Mouse (Mus musculus) embryonic fibroblast, embryonic 13.5 days (primary cell): ENCODE results near the gene Edn1. TPM values are rescaled to one million over a fixed set of nuclear protein-coding genes. Genes with fewer than 3 reads are reported as not detected.

Source experiments
- H3K27ac ChIP-seq: 2 replicates; pipeline ENCODE4 v1.5.1; 2012; ENCODE audit warnings: low read length, control low read depth, inconsistent platforms; ENCODE audit not compliant: insufficient read depth
- H3K4me1 ChIP-seq: 2 replicates; pipeline ENCODE4 v1.6.1; 2011; ENCODE audit warnings: low read length; ENCODE audit not compliant: control insufficient read depth, insufficient read depth
- H3K4me3 ChIP-seq: 2 replicates; pipeline ENCODE4 v1.5.1; 2011; ENCODE audit warnings: mild to moderate bottlenecking, control low read depth, low read length; ENCODE audit not compliant: insufficient read depth
- CTCF ChIP-seq: IDR thresholded peaks from 2 replicates; pipeline ENCODE4 v1.5.1; 2011; ENCODE audit warnings: mild to moderate bottlenecking, control low read depth, low read length, moderate library complexity, borderline replicate concordance; ENCODE audit not compliant: insufficient read depth
- POLR2A ChIP-seq: IDR thresholded peaks from 2 replicates; pipeline ENCODE4 v1.6.1; 2011; ENCODE audit warnings: low read depth, mild to moderate bottlenecking, control low read depth, low read length, moderate library complexity
- polyA plus RNA-seq: library from polyadenylated mRNA; stranded (reverse); fragments of >200 nt; gene quantifications from 2 replicates; pipeline ENCODE4 v1.2.4, GENCODE M21; 2011; ENCODE audit warnings: low read depth; ENCODE audit not compliant: missing spikeins, insufficient read length

Edn1 gene
- polyA plus RNA-seq, result 3.3 and 4.4 TPM in 2 replicates

DNA sequence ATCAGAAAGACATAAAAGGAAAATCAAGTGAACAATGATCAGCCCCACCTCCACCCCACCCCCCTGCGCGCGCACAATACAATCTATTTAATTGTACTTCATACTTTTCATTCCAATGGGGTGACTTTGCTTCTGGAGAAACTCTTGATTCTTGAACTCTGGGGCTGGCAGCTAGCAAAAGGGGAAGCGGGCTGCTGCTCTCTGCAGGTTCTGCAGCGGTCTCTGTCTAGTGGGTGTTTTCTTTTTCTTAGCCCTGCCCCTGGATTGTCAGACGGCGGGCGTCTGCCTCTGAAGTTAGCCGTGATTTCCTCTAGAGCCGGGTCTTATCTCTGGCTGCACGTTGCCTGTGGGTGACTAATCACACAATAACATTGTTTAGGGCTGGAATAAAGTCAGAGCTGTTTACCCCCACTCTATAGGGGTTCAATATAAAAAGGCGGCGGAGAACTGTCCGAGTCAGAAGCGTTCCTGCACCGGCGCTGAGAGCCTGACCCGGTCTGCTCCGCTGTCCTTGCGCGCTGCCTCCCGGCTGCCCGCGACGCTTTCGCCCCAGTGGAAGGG, at the start of gene Edn1:
TSS of gene Edn1 (plus strand) at position 316 of the 561 bp plus-strand sequence.
- Histone ChIP-seq H3K4me1 (no peaks in the 10 kb centered on the region; the same call in 1 of the 2 replicates), H3K27ac (peak within 1 kb of the TSS; percentile 38), H3K4me3 (peak within 1 kb of the TSS; percentile 72)
- TF ChIP-seq POLR2A (peak; percentile 42), CTCF (no peak)

DNA sequence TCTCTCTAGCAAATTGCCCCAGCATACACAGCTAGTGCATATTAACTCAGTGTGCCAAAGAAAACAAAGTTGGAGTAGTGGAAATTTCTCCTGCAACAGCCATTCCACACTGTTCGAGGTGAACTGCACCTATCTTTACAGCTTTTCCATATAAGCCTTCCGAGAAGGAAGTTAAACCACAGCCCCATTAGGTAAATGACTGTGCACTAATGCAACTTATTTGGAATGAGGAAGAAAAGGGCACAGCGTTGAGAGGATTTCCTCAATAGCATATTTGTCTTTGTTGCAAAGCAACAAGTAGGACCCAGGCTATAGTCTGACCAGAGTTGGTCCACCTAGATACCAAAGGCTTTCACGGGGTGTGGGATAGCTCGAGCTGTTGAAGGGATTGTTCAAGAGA, 47.5 kb upstream of the Edn1 start:
- TF ChIP-seq CTCF, result no peak
- Histone ChIP-seq H3K4me3 (no peak overlapping the region), H3K4me1 (no peaks in the 10 kb centered on the region), H3K27ac (no peak overlapping the region)

DNA sequence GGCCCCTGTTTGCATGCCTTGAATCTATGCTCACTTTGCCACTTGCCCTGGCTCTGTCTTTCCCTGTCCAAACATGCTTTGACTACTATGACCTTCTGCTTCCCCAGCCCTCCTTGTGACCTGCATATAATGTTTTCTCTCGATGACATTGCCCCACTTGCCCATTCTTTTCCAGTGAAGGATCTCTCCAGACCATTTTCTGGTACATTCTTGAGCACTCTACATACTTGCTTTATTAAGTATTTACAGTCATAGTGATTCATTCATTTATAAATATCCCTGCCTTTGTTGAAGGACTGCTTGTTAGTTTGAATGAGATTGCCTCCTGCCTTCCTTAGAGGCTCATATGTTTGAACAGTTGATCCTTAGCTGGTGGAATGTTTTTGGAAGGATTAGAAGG, 46.2 kb upstream of the Edn1 start:
- Histone ChIP-seq H3K27ac (no peak overlapping the region), H3K4me3 (no peak overlapping the region), H3K4me1 (no peaks in the 10 kb centered on the region)
- no peak for TF ChIP-seq CTCF

DNA sequence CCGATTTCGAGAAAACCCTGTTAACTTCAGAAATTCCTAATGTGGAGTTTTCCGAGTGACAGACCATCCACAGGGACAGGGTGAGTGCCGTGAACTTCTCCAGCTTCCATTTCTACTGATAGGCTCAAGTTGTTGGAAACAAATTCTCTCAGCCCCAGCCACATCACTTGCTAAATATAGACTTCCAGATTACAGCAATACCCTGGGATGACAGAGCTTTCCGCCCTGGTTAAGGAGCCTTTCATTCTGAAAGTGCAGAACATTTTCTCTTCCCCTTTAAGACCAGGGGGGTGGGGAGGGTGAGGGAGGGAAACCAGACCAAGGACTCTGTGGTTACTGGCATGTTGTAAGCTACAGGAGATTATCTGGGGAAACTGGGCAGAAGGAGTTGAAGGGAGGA, 42.9 kb upstream of the Edn1 start:
- no peak for TF ChIP-seq POLR2A
- TF ChIP-seq CTCF, result no peak
- H3K27ac ChIP-seq, result no peak overlapping the region

DNA sequence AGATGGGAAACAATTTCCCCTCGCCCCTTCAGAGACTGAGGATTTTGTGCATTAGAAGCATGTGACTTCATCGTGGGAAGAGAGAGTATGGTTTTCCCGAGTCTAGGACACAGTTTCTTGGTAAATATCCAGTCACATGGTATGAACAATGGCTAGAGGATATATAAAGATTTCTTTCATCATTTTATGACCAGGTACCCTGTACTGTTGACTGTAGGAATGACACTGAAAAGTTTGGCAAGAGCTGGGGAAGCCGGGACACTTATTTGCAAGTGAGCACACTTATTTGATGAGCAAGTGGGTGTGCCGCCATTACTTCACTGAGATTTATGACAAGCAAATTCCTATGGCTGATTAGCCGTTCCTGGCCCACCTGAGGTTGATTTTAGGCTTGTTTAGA, 40.6 kb upstream of the Edn1 start:
- TF ChIP-seq CTCF, result no peak
- TF ChIP-seq POLR2A, result no peak
- Histone ChIP-seq H3K4me1 (no peaks in the 10 kb centered on the region), H3K4me3 (no peak overlapping the region), H3K27ac (no peak overlapping the region)

More for the DNA sequence above, 42.9 kb upstream of the Edn1 start:
- no peak overlapping the region for H3K4me3 ChIP-seq
- no peaks in the 10 kb centered on the region for H3K4me1 ChIP-seq

DNA sequence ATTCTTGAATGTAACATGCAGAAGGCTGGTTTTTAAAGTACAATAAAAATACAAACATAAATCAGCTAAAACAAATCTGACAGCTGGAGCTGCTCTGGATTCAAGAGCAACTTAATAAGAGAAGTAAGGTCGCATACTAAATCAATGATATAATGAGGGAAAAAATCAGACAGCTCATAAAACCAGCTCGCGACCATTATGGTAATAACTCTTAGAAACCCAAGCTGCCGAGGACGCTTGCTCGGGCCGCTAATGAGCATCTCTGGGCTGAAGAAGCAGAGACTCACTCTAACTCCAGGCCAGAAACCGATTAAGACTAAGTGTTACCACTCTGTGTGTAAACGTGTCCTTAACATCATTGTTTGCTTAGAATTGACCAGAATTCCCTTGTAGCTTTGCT, 31.2 kb upstream of the Edn1 start:
- TF ChIP-seq POLR2A (no peak), CTCF (no peak)
- no peaks in the 10 kb centered on the region for H3K4me1 ChIP-seq
- no peak overlapping the region for H3K27ac ChIP-seq
- no peak overlapping the region for H3K4me3 ChIP-seq

DNA sequence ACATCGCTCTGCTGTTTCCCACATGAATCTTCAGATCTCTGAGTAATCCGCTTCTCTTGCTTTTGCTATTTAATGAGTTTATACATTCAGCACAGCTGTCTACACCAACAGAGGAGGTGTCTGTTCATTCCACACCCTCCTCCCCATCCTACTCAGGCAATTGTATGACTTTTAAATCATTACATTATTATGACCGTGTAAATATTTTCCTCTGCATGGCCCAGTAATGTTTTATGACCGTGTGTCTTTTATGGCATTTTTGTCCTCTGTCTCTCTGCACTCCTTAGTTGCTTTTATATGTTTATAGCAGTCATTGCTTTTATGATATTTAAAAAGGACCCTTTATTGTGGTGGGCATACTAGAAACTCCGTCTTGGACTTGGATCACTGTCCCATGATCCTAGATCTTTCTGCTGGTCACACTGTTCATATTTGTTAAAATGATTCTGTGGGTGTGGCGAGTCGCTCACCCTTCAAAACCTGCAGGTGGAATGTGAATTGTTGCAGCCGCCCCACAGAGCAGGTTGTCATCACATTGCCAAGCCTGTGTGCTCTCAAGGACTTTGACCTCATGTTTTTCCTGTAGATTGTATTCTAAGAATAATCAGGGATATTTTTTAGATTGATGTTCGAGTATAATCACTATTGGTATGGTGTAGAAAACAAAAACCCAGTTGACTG, 24.4 kb upstream of the Edn1 start:
- no peaks in the 10 kb centered on the region for H3K4me1 ChIP-seq
- no peak for TF ChIP-seq POLR2A
- no peak for TF ChIP-seq CTCF
- H3K27ac ChIP-seq, result no peak overlapping the region
- H3K4me3 ChIP-seq, result no peak overlapping the region

DNA sequence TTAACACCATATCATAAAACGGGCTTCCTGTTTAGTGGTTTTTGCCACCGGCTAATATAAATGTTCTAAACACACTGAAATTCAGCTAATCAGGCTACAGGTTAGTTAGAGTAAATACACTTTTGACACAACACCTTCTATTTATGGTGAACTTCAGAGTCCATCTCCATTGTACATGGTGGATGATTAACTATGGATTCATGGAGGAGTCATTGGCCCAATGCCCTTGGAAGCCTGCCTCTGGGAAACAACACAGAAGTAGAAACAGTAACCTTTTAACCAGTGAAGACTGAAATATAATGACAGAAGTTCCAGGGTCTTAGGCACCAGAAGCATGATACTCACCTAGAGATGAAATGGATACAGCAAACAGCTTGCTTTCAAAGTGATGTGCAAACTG, 23.5 kb upstream of the Edn1 start:
- TF ChIP-seq POLR2A (no peak), CTCF (no peak)
- H3K4me3 ChIP-seq, result no peak overlapping the region

DNA sequence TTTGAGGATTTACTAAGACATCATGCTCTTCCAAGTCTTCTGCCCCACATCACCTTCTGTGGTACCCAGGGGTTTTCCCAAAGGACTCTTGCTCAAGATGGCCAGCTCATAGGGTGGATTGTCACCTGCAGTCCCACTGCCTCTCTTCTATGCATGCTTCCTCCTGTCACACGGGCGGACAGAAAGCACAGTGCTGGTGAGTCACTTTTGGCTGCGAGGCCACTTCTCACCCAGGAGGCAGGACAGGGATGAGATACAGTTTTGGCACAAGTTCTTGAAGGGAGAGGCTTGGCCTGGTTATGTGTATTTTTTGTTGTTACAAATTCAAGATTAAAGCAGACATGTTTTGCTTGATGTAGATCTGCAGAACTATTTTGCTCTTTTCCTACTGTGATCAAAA, 15.4 kb upstream of the Edn1 start:
- H3K27ac ChIP-seq, result no peak overlapping the region
- no peak overlapping the region for H3K4me3 ChIP-seq
- H3K4me1 ChIP-seq, result no peaks in the 10 kb centered on the region
- TF ChIP-seq POLR2A, result no peak
- TF ChIP-seq CTCF, result no peak

More for the DNA sequence above, 23.5 kb upstream of the Edn1 start:
- H3K27ac ChIP-seq, result no peak overlapping the region
- H3K4me1 ChIP-seq, result no peaks in the 10 kb centered on the region

DNA sequence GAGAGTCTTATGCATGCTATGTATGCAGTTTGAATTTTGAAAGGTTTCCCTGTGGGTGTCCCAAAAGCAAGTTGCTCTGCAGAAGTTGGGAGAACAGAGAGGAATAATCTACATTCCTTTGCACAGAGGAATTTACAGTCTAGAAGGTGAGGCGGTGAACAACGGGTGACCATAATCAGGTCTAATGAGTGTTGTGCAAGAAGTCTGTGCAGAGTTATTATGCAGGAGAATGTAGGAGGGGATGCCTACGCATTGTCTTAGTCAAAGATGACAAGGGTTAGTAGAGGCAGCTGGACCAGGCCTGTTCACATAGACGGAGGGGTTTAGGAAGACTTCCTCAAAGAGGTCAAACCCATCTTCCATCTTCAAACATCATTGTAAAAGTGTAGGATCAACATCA, 14.5 kb upstream of the Edn1 start:
- no peaks in the 10 kb centered on the region for H3K4me1 ChIP-seq
- TF ChIP-seq CTCF (no peak), POLR2A (no peak)

More for the DNA sequence above, 14.5 kb upstream of the Edn1 start:
- H3K4me3 ChIP-seq, result no peak overlapping the region
- no peak overlapping the region for H3K27ac ChIP-seq
